Mouse (Mus musculus): ENCODE data around the gene Iah1. TPM values are rescaled to one million over a fixed set of nuclear protein-coding genes. Genes with fewer than 3 reads are reported as not detected.

Iah1 gene
- polyA plus RNA-seq, 1 experiment from 2014 or later: 67.7 TPM

DNA sequence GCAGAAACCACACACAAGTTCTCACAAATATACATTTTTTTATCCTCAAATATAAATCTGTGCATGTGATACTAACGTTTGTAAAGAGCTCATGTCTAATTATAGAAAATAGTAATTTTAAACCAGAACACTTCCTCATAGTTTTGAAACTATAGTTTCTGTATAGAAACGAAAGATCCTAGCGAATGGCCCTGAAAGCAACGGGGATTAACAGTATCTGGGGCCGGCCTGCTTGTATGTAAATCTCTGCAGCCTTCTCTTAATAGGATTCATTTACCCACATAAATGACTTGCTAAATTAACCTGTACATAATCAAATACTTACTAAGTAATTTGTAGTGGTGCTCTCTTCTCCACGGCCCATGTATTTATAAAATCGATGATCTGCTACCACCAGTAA, 30.8 kb downstream of the Iah1 start:
- Histone ChIP-seq H3K4me3 (replicated peaks) (no peak overlapping the region), H3K36me3 (peaks cover 71% of the 10 kb centered on the region), H3K9me3 (replicated peaks) (no peaks in the 10 kb centered on the region; the same call in 1 of the 2 replicates), H3K4me1 (no peaks in the 10 kb centered on the region), H3K4me2 (no peak overlapping the region), H3K9ac (no peak overlapping the region), H3K27me3 (no peaks in the 10 kb centered on the region), H3K27ac (no peak overlapping the region)
- no peak for ATAC-seq (replicated peaks; ENCODE audit: low FRiP score)
- 92% methylated on average over 7 of the region's 7 CpGs for WGBS

DNA sequence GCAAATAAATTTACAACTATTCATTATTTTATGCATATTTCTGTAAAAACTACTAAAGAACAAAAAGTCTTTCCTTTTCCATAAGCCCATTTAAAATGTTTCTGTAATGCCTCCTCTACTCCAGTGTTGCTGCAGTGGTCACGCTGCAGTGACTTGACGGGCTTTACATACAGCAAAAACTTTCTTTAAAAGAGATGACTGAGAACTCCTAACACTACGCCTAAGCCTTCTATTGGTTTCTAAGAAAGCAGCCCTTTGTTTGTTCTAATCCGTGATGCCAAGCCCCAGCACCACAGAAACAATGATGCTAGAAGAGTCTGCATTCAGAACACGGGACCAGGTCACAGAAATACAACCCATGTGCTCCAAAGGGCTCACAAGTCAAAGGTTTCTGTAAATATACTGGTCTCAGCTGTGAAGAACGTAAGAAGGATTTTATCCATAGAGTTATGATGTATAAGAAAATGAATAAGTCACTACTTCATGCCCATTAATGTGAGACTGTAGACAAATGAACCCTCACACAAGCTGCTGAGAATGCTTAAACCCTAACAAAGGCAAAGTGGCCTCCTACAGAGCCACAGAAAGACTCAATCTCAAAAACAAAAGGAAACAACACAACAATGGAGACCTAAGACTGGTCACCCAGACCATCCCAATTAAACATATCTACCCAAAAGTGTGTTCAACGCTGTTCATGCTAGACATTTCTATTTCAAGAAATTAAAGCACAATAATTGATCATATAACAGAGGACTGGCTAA, 34.1 kb downstream of the Iah1 start:
- Histone ChIP-seq H3K9ac (no peak overlapping the region), H3K27ac (no peak overlapping the region), H3K4me1 (no peaks in the 10 kb centered on the region), H3K9me3 (replicated peaks) (no peaks in the 10 kb centered on the region; the same call in 1 of the 2 replicates), H3K36me3 (peaks cover 80% of the 10 kb centered on the region), H3K4me3 (replicated peaks) (no peak overlapping the region), H3K4me2 (no peak overlapping the region), H3K27me3 (no peaks in the 10 kb centered on the region)
- 92% methylated on average over 7 of the region's 7 CpGs for WGBS
- no peak for ATAC-seq (replicated peaks; ENCODE audit: low FRiP score)

DNA sequence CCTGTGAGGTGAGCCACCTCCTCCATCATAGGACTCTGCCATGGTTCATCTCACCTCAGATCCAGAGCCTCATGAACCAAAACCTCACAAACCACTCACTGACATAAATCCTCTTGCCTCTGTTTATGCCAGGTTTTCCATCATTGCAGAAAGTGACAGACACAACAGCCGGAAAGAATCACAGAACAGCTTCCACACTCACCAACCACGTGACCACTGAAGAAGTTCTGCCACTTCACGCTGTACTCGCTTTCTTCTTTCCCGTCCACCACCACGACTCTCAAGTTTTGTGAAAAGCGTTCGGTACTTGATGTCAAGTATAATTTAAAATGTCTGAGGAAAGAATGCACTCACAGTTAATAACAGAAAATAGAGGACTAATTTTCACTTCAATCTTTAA, 37.5 kb downstream of the Iah1 start:
- H3K36me3 ChIP-seq: peaks cover 65% of the 10 kb centered on the region
- H3K4me3 ChIP-seq (replicated peaks): no peak overlapping the region
- H3K27me3 ChIP-seq: no peaks in the 10 kb centered on the region
- no peak overlapping the region for H3K4me2 ChIP-seq
- no peak for ATAC-seq (replicated peaks; ENCODE audit: low FRiP score)
- H3K27ac ChIP-seq: no peak overlapping the region
- 95% methylated on average over 8 of the region's 8 CpGs for WGBS
- H3K4me1 ChIP-seq: no peaks in the 10 kb centered on the region
- no peak overlapping the region for H3K9ac ChIP-seq
- H3K9me3 ChIP-seq (replicated peaks): no peaks in the 10 kb centered on the region; the same call in 1 of the 2 replicates

DNA sequence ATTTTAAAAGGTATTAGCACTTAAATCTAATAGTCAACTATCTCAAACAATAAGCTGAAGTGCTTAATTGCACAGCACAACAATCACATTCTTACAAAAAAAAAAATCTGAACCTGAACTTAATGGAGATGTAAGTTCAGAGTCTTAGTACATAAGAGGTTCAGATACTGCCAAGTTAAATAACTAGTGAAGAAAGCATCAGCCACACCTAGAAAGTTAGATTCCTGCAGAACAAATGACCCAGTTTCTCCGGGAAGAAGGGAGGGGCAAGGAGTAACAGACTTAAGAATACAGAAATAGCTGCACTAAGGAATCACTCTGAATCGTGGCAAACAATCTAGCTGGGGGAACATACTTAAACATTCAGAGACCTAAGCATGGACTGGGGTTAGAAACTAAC, 46.5 kb downstream of the Iah1 start:
- no peak overlapping the region for H3K9ac ChIP-seq
- ATAC-seq (replicated peaks; ENCODE audit: low FRiP score): no peak
- H3K27me3 ChIP-seq: no peaks in the 10 kb centered on the region
- no peaks in the 10 kb centered on the region for H3K9me3 ChIP-seq (replicated peaks)
- H3K4me2 ChIP-seq: no peak overlapping the region
- no peaks in the 10 kb centered on the region for H3K4me1 ChIP-seq
- peaks cover 17% of the 10 kb centered on the region for H3K36me3 ChIP-seq
- no peak overlapping the region for H3K27ac ChIP-seq
- H3K4me3 ChIP-seq (replicated peaks): no peak overlapping the region
- 78% methylated on average over 2 of the region's 2 CpGs for WGBS

DNA sequence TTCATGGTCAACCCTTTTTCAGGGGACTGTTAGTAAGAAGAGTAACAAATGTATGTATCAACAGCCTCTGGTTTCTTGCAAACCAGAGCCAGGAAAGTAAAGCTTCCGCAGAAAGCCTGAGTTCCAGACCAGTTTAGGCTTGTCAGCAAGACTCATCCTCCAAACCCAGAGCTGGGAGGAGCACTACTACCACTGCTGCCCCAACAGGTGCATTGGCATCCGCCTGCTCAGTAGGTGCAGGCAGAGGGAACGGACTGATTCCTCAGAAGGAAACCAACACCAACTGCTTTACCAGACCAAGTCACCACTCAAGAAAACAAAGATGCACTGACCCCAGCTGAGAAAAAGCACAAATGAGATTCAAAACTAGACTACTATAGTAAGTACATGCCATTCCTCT, 47.0 kb downstream of the Iah1 start:
- ATAC-seq (replicated peaks; ENCODE audit: low FRiP score): no peak
- H3K27me3 ChIP-seq: no peaks in the 10 kb centered on the region
- no peak overlapping the region for H3K27ac ChIP-seq
- no peaks in the 10 kb centered on the region for H3K9me3 ChIP-seq (replicated peaks)
- no peak overlapping the region for H3K9ac ChIP-seq
- H3K4me3 ChIP-seq (replicated peaks): no peak overlapping the region
- H3K4me1 ChIP-seq: no peaks in the 10 kb centered on the region
- peaks cover 17% of the 10 kb centered on the region for H3K36me3 ChIP-seq
- no peak overlapping the region for H3K4me2 ChIP-seq
- WGBS: 91% methylated on average over 3 of the region's 3 CpGs

DNA sequence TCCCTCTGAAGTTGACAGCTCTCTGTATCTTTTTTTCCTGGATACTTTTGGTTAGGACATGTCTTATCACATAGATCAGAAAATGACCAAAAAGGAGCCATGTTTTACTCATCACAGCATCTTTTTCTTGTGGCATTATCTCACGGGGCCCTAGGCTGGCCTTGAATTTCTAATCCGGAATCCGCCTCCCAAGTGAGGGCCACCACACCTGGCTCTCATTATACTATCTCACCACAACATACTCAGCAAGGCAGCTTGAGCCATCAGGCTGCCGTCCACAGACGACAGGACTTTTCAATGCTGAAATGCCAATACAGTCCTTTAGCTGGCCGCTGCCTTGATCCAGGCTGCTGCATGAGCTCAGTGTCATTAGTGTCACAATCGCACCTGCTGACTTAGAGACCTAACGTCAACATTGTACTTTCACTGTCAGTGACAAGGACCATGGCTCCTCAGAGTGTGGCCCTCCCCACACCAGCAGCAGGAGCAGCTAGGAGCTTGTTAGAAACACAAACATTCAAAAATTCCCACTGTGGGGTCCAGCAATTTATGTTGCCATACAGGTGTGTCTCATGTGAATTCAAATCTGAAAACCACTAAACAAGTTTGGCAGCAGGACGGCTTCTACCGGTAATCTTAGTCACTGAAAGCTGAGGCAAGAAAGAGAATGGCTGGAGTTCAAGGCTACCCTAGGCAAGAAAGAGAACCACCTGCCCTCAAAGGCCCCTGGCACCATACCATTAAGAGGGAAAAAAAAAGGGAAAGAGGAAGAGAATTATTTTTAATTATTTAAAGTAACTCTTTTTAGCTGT, 48.6 kb downstream of the Iah1 start:
- no peaks in the 10 kb centered on the region for H3K4me1 ChIP-seq
- no peaks in the 10 kb centered on the region for H3K9me3 ChIP-seq (replicated peaks)
- no peak overlapping the region for H3K27ac ChIP-seq
- H3K4me3 ChIP-seq (replicated peaks): no peak overlapping the region
- H3K9ac ChIP-seq: no peak overlapping the region
- peaks cover 15% of the 10 kb centered on the region; the same call in 1 of the 2 replicates for H3K36me3 ChIP-seq
- 92% methylated on average over 10 of the region's 10 CpGs for WGBS
- H3K4me2 ChIP-seq: no peak overlapping the region
- no peak for ATAC-seq (replicated peaks; ENCODE audit: low FRiP score)
- no peaks in the 10 kb centered on the region for H3K27me3 ChIP-seq

DNA sequence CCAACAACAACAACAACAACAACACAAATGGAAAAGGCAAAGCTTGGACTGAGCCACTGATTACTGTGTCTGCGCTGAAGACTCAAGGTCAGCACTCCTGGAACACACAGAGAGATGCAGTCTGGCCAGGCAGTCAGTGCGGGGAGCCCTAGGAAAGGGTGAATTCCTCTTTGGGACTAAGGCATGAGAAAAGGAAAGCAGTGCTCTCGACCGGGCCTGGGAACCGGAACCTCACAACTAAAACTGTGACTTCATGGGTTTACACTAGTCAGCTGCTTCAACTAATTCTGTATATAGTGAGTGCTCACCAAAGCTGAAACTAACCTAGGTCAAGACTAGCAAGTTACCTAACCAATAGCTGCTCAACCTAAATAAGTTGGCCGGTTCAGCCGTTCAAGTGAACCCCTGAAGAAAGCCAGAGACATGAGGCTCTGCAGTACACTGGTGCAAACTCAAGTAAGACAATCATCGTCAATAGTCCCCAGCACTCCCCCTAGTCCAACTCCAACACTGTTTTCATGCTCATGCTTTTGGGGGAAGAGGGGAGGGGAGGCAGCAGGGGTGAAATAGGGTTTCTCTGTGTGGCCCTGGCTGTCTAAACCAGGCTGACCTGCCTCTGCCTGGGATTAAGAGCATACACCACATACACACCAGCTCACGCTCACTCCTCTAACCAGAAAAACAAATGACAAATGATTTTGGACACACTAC, 52.3 kb downstream of the Iah1 start:
- no peaks in the 10 kb centered on the region for H3K9me3 ChIP-seq (replicated peaks)
- H3K4me2 ChIP-seq: no peak overlapping the region
- H3K4me1 ChIP-seq: peaks cover 11% of the 10 kb centered on the region
- H3K27me3 ChIP-seq: no peaks in the 10 kb centered on the region
- H3K36me3 ChIP-seq: no peaks in the 10 kb centered on the region
- no peak for ATAC-seq (replicated peaks; ENCODE audit: low FRiP score)
- H3K9ac ChIP-seq: no peak overlapping the region
- no peak overlapping the region for H3K27ac ChIP-seq
- H3K4me3 ChIP-seq (replicated peaks): no peak overlapping the region
- 93% methylated on average over 9 of the region's 9 CpGs for WGBS

DNA sequence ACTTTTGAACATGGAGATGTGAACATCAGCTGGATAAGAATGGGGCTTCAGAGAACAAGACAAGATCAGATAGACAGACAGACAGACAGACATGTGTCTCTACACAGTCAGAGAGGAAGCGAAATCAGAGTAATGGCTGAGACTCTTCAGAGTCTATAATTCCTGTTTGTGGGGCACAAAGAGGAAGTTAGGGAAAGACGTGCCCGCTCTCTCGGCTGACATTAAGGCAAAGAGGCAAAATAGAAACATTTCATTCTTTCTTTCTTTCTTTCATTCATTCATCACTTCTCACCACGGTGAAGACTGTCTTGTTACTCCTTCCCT, 52.9 kb downstream of the Iah1 start:
- 92% methylated on average over 5 of the region's 5 CpGs for WGBS

DNA sequence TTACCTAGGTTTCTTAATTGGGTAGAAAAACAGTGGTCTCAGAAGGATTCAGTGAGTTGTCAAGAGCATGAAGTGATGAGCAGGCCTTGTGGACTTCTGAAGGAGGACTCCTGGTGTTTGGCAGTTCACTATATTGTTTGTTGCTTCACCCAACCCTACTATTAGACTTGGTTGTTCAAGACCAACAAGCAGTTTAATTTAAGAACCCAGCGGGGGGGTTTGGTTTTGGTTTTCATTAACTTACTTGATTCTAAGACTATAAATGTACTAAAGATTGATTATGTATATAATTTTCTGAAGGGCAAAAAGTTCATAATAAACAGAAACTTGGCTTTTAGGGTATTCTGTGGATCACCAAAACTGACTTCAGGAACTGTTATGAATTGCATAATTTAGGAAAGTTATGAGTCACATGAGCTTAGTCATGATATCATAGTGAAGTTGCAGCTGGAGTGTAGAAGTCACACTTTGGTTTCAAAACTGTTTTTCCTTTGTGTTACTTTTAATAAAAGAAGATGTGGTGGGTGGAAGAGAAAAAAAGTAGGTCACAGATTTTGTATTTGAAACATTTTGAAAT, 53.9 kb downstream of the Iah1 start:
- no peaks in the 10 kb centered on the region for H3K9me3 ChIP-seq (replicated peaks)
- H3K27ac ChIP-seq: no peak overlapping the region
- H3K4me1 ChIP-seq: peaks cover 14% of the 10 kb centered on the region
- no peak overlapping the region for H3K4me2 ChIP-seq
- no peak for ATAC-seq (replicated peaks; ENCODE audit: low FRiP score)
- H3K27me3 ChIP-seq: no peaks in the 10 kb centered on the region
- 95% methylated on average over 1 of the region's 1 CpGs for WGBS
- H3K4me3 ChIP-seq (replicated peaks): no peak overlapping the region
- H3K36me3 ChIP-seq: no peaks in the 10 kb centered on the region
- H3K9ac ChIP-seq: no peak overlapping the region

More for the DNA sequence above, 52.9 kb downstream of the Iah1 start:
- H3K4me2 ChIP-seq: no peak overlapping the region
- H3K9ac ChIP-seq: no peak overlapping the region
- peaks cover 11% of the 10 kb centered on the region for H3K4me1 ChIP-seq
- no peak for ATAC-seq (replicated peaks; ENCODE audit: low FRiP score)
- H3K27me3 ChIP-seq: no peaks in the 10 kb centered on the region
- H3K4me3 ChIP-seq (replicated peaks): no peak overlapping the region
- no peaks in the 10 kb centered on the region for H3K36me3 ChIP-seq
- no peak overlapping the region for H3K27ac ChIP-seq
- no peaks in the 10 kb centered on the region for H3K9me3 ChIP-seq (replicated peaks)

DNA sequence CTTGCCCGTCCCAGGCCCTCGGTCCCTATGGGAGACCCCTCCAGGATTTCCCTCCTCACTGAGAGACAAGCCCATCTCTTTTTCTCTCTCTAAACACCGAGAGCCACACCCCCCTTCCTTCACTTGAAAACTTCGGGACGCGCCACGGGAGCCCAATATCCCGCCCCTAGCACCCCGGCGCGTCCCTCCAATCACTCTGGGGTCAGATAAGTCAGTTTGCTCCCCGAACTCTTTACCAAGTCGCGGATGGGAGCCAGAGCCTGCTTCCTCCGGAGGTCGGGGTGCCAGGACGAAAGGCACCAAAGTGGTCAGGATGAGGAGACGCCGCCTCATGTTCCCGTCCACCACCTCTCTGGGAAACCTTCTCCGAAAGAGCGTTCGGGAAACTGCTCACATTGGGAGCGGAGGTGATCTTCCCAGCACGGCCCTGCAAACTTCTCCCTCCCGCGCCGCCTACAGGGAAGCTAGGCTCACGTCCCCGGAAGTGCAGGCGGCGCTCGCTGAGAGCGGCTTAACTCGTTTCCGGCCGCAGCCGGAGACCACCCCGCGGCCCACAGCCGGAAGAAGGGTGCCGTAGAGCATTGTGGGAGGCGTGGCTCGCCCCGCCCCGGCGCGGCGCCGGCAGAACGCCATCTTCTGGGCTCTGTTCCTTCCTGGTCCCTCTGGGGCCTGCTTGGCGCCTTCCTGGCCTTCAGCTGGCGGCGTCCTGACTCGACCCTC, 57.1 kb downstream of the Iah1 start, which contains the start of gene Adam17:
Adam17 (minus strand) TSS at position 533 of the 720 bp plus-strand sequence.
- H3K9me3 ChIP-seq (replicated peaks): no peaks in the 10 kb centered on the region
- H3K27me3 ChIP-seq: no peaks in the 10 kb centered on the region
- peak within 1 kb of the TSS; percentile 79 for H3K9ac ChIP-seq
- peak within 1 kb of the TSS; percentile 69 for H3K4me3 ChIP-seq (replicated peaks)
- peak within 1 kb of the TSS; percentile 96 for H3K27ac ChIP-seq
- peak; percentile 98 for ATAC-seq (replicated peaks; ENCODE audit: low FRiP score)
- H3K4me2 ChIP-seq: peak within 1 kb of the TSS; percentile 59
- under 1% methylated on average over 55 of the region's 55 CpGs for WGBS
- peaks cover 14% of the 10 kb centered on the region for H3K4me1 ChIP-seq
- no peaks in the 10 kb centered on the region for H3K36me3 ChIP-seq

All from kidney, embryonic 15.5 days (tissue).